Mouse (Mus musculus) granulocyte monocyte progenitor cell, adult 5-6 weeks (primary cell): ENCODE data around the gene Lfng. TPM values are rescaled to one million over a fixed set of nuclear protein-coding genes. Genes with fewer than 3 reads are reported as not detected.

Experiments used
- ATAC-seq: replicated peaks from 2 replicates; pipeline ENCODE4 v1.8.0; 2016; ENCODE audit warnings: mild to moderate bottlenecking, moderate TSS enrichment, inconsistent platforms; ENCODE audit not compliant: poor library complexity, severe bottlenecking
- total RNA-seq, 2 experiments: library from RNA; stranded (forward) in 1 of 2; stranded (reverse) in 1 of 2; fragments of 200-712, 200-1000 nt in 1 of 2; fragments of >200 nt in 1 of 2; fragmentation: Nextera tagmentation in 1 of 2; gene quantifications; 2 replicates each; pipeline ENCODE4 v1.2.3; 2014 to 2017

The Lfng gene
- total RNA-seq, 2 experiments from 2014 or later = 9.9 to 14.6 TPM

- no peak for ATAC-seq
Measured at GRCm38 (mm10) chr5:140589082-140589774, 17.9 kb upstream of the Lfng start.

GRCm38 (mm10) chr5:140594846-140595245 is 12.3 kb upstream of the Lfng start:
- ATAC-seq = no peak

- ATAC-seq = 0 out of 2 replicates have a peak, but pooled peaks have one; percentile 13
Measured at GRCm38 (mm10) chr5:140596426-140596825, 10.7 kb upstream of the Lfng start.

GRCm38 (mm10) chr5:140596927-140597588 is 10.1 kb upstream of the Lfng start:
- peak; percentile 78 for ATAC-seq

- ATAC-seq = no peak
Measured at GRCm38 (mm10) chr5:140597787-140598186, 9.3 kb upstream of the Lfng start.

- ATAC-seq = no peak
Measured at GRCm38 (mm10) chr5:140599939-140600338, 7.2 kb upstream of the Lfng start.

GRCm38 (mm10) chr5:140601712-140602111 is 5.4 kb upstream of the Lfng start:
- ATAC-seq = no peak

- no peak for ATAC-seq
Measured at GRCm38 (mm10) chr5:140602540-140602939, 4.6 kb upstream of the Lfng start.

GRCm38 (mm10) chr5:140604386-140604785 is 2.7 kb upstream of the Lfng start:
- ATAC-seq = no peak

GRCm38 (mm10) chr5:140605228-140605627 is 1.9 kb upstream of the Lfng start:
- no peak for ATAC-seq

- ATAC-seq = no peak
Measured at GRCm38 (mm10) chr5:140606386-140606785, 734 bp upstream of the Lfng start.

- ATAC-seq = no peak
Measured at GRCm38 (mm10) chr5:140607836-140608633, 915 bp downstream of the Lfng start.

GRCm38 (mm10) chr5:140608634-140609015 is 1.5 kb downstream of the Lfng start:
- no peak for ATAC-seq

GRCm38 (mm10) chr5:140609511-140610272 is 2.6 kb downstream of the Lfng start:
- ATAC-seq = peak; percentile 23

GRCm38 (mm10) chr5:140610273-140611011 is 3.3 kb downstream of the Lfng start:
- peak; percentile 14; the same call in 1 of the 2 replicates for ATAC-seq

- ATAC-seq = peak; percentile 21
Measured at GRCm38 (mm10) chr5:140611021-140611583, 4.0 kb downstream of the Lfng start.

- ATAC-seq = no peak
Measured at GRCm38 (mm10) chr5:140611611-140612185, 4.6 kb downstream of the Lfng start.

GRCm38 (mm10) chr5:140612191-140612590 is 5.1 kb downstream of the Lfng start:
- ATAC-seq = no peak

GRCm38 (mm10) chr5:140614141-140614540 is 7.0 kb downstream of the Lfng start:
- ATAC-seq = no peak
